Mouse (Mus musculus) bone marrow macrophage, adult 2 months (primary cell): Measurements from ENCODE around the gene Retnlb.

Experiments
- CTCF ChIP-seq: IDR thresholded peaks from 2 replicates; pipeline ENCODE4 v1.5.1; 2012; ENCODE audit warnings: low read depth, mild to moderate bottlenecking, low read length, moderate library complexity
- POLR2A ChIP-seq: IDR thresholded peaks from 2 replicates; pipeline ENCODE4 v1.6.1; 2012; ENCODE audit warnings: mild to moderate bottlenecking, low read depth, low read length, borderline replicate concordance

- no peak for TF ChIP-seq CTCF
- no peak for TF ChIP-seq POLR2A
Observed at GRCm38 (mm10) chr16:48818524-48818923, 1.9 kb downstream of the Retnlb start.
